Mouse (Mus musculus) gastrocnemius, postnatal 4 days (tissue): ENCODE measurements around the gene Ankrd52. TPM values are rescaled to one million over a fixed set of nuclear protein-coding genes. Genes with fewer than 3 reads are reported as not detected.
A peak's percentile ranks its signal among the peaks of the same experiment; 100 is the strongest.

Experiments
- DNase-seq, 2 experiments: peaks; one replicate each; pipeline ENCODE4 v3.0.0; 2021 to 2022; ENCODE audit warnings: low spot score in 2 of 2, mixed read lengths in 2 of 2
- total RNA-seq, 2 experiments: library from RNA; stranded (reverse); gene quantifications; 2 replicates each; pipeline ENCODE4 v1.2.3; 2021

Ankrd52 gene
- total RNA-seq, 2 experiments from 2014 or later = 45.3 to 48.3 TPM

- no peak for DNase-seq
These were observed 23.4 kb downstream of the Ankrd52 start for GRCm38 (mm10) chr10:128400338-128400737.

- DNase-seq = peak in 1 of 2 experiments; percentile 7
These were observed 24.1 kb downstream of the Ankrd52 start, which contains the start of gene Slc39a5 for GRCm38 (mm10) chr10:128401056-128401455. TSS of gene Slc39a5 (minus strand) at chr10:128401229.

GRCm38 (mm10) chr10:128401638-128402037 lies 24.7 kb downstream of the Ankrd52 start:
- peak in 1 of 2 experiments; percentile 4 for DNase-seq

- peak in 1 of 2 experiments; percentile 5 for DNase-seq
These were observed 27.0 kb downstream of the Ankrd52 start for GRCm38 (mm10) chr10:128403931-128404330.

GRCm38 (mm10) chr10:128408591-128409535 lies 31.9 kb downstream of the Ankrd52 start:
- DNase-seq = peak in 1 of 2 experiments; percentile 34

- peak; percentile 96 for DNase-seq
These were observed 33.0 kb downstream of the Ankrd52 start for GRCm38 (mm10) chr10:128409692-128410559.

- DNase-seq = no peak
These were observed 33.6 kb downstream of the Ankrd52 start for GRCm38 (mm10) chr10:128410560-128410845.

GRCm38 (mm10) chr10:128411211-128412054 lies 34.5 kb downstream of the Ankrd52 start, which contains the start of the genes Nabp2 and Rnf41:
TSS of gene Nabp2 (minus strand) at chr10:128411492.
TSS of gene Rnf41 (plus strand) at chr10:128411657.
- DNase-seq = peak; percentile 91 to 96

GRCm38 (mm10) chr10:128412055-128412381 lies 35.1 kb downstream of the Ankrd52 start:
- DNase-seq = peak in 1 of 2 experiments; percentile 38

GRCm38 (mm10) chr10:128412558-128412957 lies 35.6 kb downstream of the Ankrd52 start:
- DNase-seq = no peak

- DNase-seq = no peak
These were observed 36.2 kb downstream of the Ankrd52 start for GRCm38 (mm10) chr10:128413076-128413475.

GRCm38 (mm10) chr10:128414848-128415247 lies 37.9 kb downstream of the Ankrd52 start:
- no peak for DNase-seq

- DNase-seq = no peak
These were observed 45.5 kb downstream of the Ankrd52 start for GRCm38 (mm10) chr10:128422426-128422825.

GRCm38 (mm10) chr10:128424604-128425003 lies 47.7 kb downstream of the Ankrd52 start:
- DNase-seq = no peak

- no peak for DNase-seq
These were observed 48.3 kb downstream of the Ankrd52 start for GRCm38 (mm10) chr10:128425260-128425659.

- no peak for DNase-seq
These were observed 52.1 kb downstream of the Ankrd52 start for GRCm38 (mm10) chr10:128429052-128429451.

- no peak for DNase-seq
These were observed 52.5 kb downstream of the Ankrd52 start for GRCm38 (mm10) chr10:128429454-128429853.

- DNase-seq = no peak
These were observed 56.5 kb downstream of the Ankrd52 start for GRCm38 (mm10) chr10:128433417-128433816.

- DNase-seq = no peak
These were observed 57.8 kb downstream of the Ankrd52 start for GRCm38 (mm10) chr10:128434681-128435080.

- no peak for DNase-seq
These were observed 58.4 kb downstream of the Ankrd52 start for GRCm38 (mm10) chr10:128435186-128435823.
